Comparison of ENCODE assay signal across 8 mouse cellular contexts in genomic region chr8:110724493-110724892, GRCm38 (mm10). TPM values are rescaled to one million over a fixed set of nuclear protein-coding genes. Genes with fewer than 3 reads are reported as not detected.
DNase-seq lines count a peak whose midpoint lies in the region; ATAC-seq lines count a peak whose summit lies in the region.

No protein-coding gene starts in this region.

- DNase-seq in heart, adult 11 months = no peak
- no peak for DNase-seq in neural tube, embryonic 10.5 days (ENCODE audit: extremely low spot score, low spot score)
- DNase-seq in retina, postnatal 1 day = no peak
- DNase-seq in thymus, postnatal 10 days (ENCODE audit: low spot score in 2 of 2) = no peak
- no peak for DNase-seq in cerebellum, postnatal 4 days (ENCODE audit: low spot score in 2 of 2)

- ATAC-seq in heart, embryonic 15.5 days (replicated peaks; ENCODE audit: insufficient number of reproducible peaks, insufficient read depth, low FRiP score, low read depth) = no peak
- ATAC-seq in neural tube, embryonic 12.5 days (ENCODE audit: low FRiP score, low read depth) = no peak
- ATAC-seq in midbrain, embryonic 12.5 days (ENCODE audit: low FRiP score, low read depth) = no peak

- H3K4me1 ChIP-seq in heart, embryonic 15.5 days (replicated peaks) = peaks cover 61% of the 10 kb centered on the region
- peaks cover 56% of the 10 kb centered on the region for H3K4me1 ChIP-seq in neural tube, embryonic 12.5 days
- H3K4me1 ChIP-seq in midbrain, embryonic 12.5 days = peaks cover 63% of the 10 kb centered on the region

- 70% methylated on average over 3 of the region's 3 CpGs for WGBS in heart, embryonic 15.5 days
- WGBS in neural tube, embryonic 12.5 days = 88% methylated on average over 3 of the region's 3 CpGs
- 80% methylated on average over 3 of the region's 3 CpGs for whole genome bisulfite sequencing in midbrain, embryonic 12.5 days

- H3K4me2 ChIP-seq in heart, embryonic 15.5 days = peak overlapping the region; percentile 86; the same call in 1 of the 2 replicates
- peak overlapping the region; percentile 83; the same call in 1 of the 2 replicates for H3K4me2 ChIP-seq in neural tube, embryonic 12.5 days (replicated peaks)
- H3K4me2 ChIP-seq in midbrain, embryonic 12.5 days (replicated peaks) = peak overlapping the region; percentile 77; the same call in 1 of the 2 replicates

- H3K36me3 ChIP-seq in heart, embryonic 15.5 days = peaks cover 30% of the 10 kb centered on the region
- H3K36me3 ChIP-seq in neural tube, embryonic 12.5 days = peaks cover 34% of the 10 kb centered on the region
- H3K36me3 ChIP-seq in midbrain, embryonic 12.5 days = peaks cover 29% of the 10 kb centered on the region

- no peaks in the 10 kb centered on the region for H3K9me3 ChIP-seq in heart, embryonic 15.5 days (replicated peaks)
- H3K9me3 ChIP-seq in neural tube, embryonic 12.5 days = no peaks in the 10 kb centered on the region
- H3K9me3 ChIP-seq in midbrain, embryonic 12.5 days = no peaks in the 10 kb centered on the region

- no peak overlapping the region for H3K4me3 ChIP-seq in heart, embryonic 15.5 days
- no peak overlapping the region for H3K4me3 ChIP-seq in neural tube, embryonic 12.5 days
- no peak overlapping the region for H3K4me3 ChIP-seq in midbrain, embryonic 12.5 days

- H3K9ac ChIP-seq in heart, embryonic 15.5 days = peak overlapping the region; percentile 33; the same call in 1 of the 2 replicates
- H3K9ac ChIP-seq in neural tube, embryonic 12.5 days = no peak overlapping the region
- no peak overlapping the region; the same call in 1 of the 2 replicates for H3K9ac ChIP-seq in midbrain, embryonic 12.5 days (replicated peaks)

- H3K27ac ChIP-seq in heart, embryonic 15.5 days = peak overlapping the region; percentile 56; the same call in 1 of the 2 replicates
- H3K27ac ChIP-seq in neural tube, embryonic 12.5 days = no peak overlapping the region
- H3K27ac ChIP-seq in midbrain, embryonic 12.5 days (replicated peaks) = no peak overlapping the region

- no peaks in the 10 kb centered on the region for H3K27me3 ChIP-seq in heart, embryonic 15.5 days
- H3K27me3 ChIP-seq in neural tube, embryonic 12.5 days (replicated peaks) = no peaks in the 10 kb centered on the region
- no peaks in the 10 kb centered on the region for H3K27me3 ChIP-seq in midbrain, embryonic 12.5 days

RNA-seq across cellular contexts. Expression of gene Mtss1l, which starts 3.2 kb away (rescaled TPM):
- polyA plus RNA-seq in heart, embryonic 15.5 days (2015; fragmentation: Nextera tagmentation; extraction: Ambion mirVana) = 10.1 and 15.7 TPM in 2 replicates
- polyA plus RNA-seq in neural tube, embryonic 12.5 days (2016; fragmentation: Nextera tagmentation; extraction: Ambion mirVana) = 22.0 and 25.7 TPM in 2 replicates
- 10.5 and 10.6 TPM in 2 replicates for polyA plus RNA-seq in midbrain, embryonic 12.5 days (2016; fragmentation: Nextera tagmentation; extraction: Ambion mirVana)
